Mouse (Mus musculus) activated CD4-positive, CD25-positive, alpha-beta regulatory T cell (primary cell): ENCODE measurements around the gene Ube2dnl1. TPM values are rescaled to one million over a fixed set of nuclear protein-coding genes. Genes with fewer than 3 reads are reported as not detected.

Source experiments
- polyA plus RNA-seq, 2 experiments: library from polyadenylated mRNA; unstranded; fragments of 100-300 nt; shearing (Covaris generic); gene quantifications; one replicate each; pipeline ENCODE4 v1.2.1; 2017

The Ube2dnl1 gene
- not detected for polyA plus RNA-seq

GRCm38 (mm10) chrX:114904712-114905111 is at the start of gene Ube2dnl1:
TSS of gene Ube2dnl1 (plus strand) at chrX:114905012.

DNA sequence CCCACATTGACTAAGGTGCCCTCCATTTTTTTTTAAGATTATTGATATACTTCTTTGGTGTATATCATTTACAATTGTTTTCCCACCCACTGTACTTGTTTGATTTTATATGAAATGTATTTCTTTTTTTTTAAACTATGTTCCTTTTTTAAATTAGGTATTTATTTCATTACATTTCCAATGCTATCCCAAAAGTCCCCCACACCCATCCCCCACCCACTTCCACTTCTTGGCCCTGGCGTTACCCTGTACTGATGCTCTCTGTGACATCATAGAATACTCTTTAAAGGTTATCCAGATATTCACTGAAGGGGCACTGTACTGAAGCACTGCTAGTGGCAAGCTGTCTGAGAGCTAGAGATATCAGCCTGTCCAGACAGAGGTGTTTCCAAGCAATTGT is 2.5 kb downstream of the Ube2dnl1 start, which contains the start of gene Ube2dnl2:
Ube2dnl2 (plus strand) TSS at position 301 of the 400 bp plus-strand sequence.

Other genes starting within 250 kb of the Ube2dnl1 start
- gene Ube2dnl2, start 2.6 kb downstream of the Ube2dnl1 start, polyA plus RNA-seq: not detected